Mouse (Mus musculus) retina, postnatal 1 day (tissue): ENCODE measurements around the gene Slc10a6.

Experiments
- DNase-seq: peaks from one replicate; pipeline ENCODE4 v3.0.0-alpha.2; 2012

Slc10a6 gene

GRCm38 (mm10) chr5:103614356-103614755, 14.8 kb downstream of the Slc10a6 start:
- DNase-seq: no peak

GRCm38 (mm10) chr5:103612316-103612715, 16.9 kb downstream of the Slc10a6 start:
- no peak for DNase-seq

GRCm38 (mm10) chr5:103610856-103611472, 18.2 kb downstream of the Slc10a6 start:
- DNase-seq: no peak

GRCm38 (mm10) chr5:103610148-103610547, 19.1 kb downstream of the Slc10a6 start:
- no peak for DNase-seq

- DNase-seq: no peak
These were observed 23.5 kb downstream of the Slc10a6 start for GRCm38 (mm10) chr5:103605707-103606106.

GRCm38 (mm10) chr5:103603115-103603893, 25.9 kb downstream of the Slc10a6 start:
- DNase-seq: no peak

GRCm38 (mm10) chr5:103598881-103599280, 30.3 kb downstream of the Slc10a6 start:
- no peak for DNase-seq

GRCm38 (mm10) chr5:103598264-103598663, 30.9 kb downstream of the Slc10a6 start:
- no peak for DNase-seq

- no peak for DNase-seq
These were observed 31.6 kb downstream of the Slc10a6 start for GRCm38 (mm10) chr5:103597604-103598003.

- peak; percentile 51 for DNase-seq
These were observed 32.6 kb downstream of the Slc10a6 start for GRCm38 (mm10) chr5:103596467-103597146.

GRCm38 (mm10) chr5:103595394-103596226, 33.6 kb downstream of the Slc10a6 start:
- no peak for DNase-seq

GRCm38 (mm10) chr5:103593575-103593974, 35.6 kb downstream of the Slc10a6 start:
- no peak for DNase-seq

GRCm38 (mm10) chr5:103592706-103593105, 36.5 kb downstream of the Slc10a6 start:
- no peak for DNase-seq

- DNase-seq: no peak
These were observed 37.4 kb downstream of the Slc10a6 start for GRCm38 (mm10) chr5:103591846-103592245.

GRCm38 (mm10) chr5:103587219-103587618, 42.0 kb downstream of the Slc10a6 start:
- DNase-seq: peak; percentile 36

GRCm38 (mm10) chr5:103579680-103580420, 49.4 kb downstream of the Slc10a6 start:
- no peak for DNase-seq

GRCm38 (mm10) chr5:103569446-103569845, 59.8 kb downstream of the Slc10a6 start:
- DNase-seq: no peak

- no peak for DNase-seq
These were observed 61.2 kb downstream of the Slc10a6 start for GRCm38 (mm10) chr5:103568034-103568433.

- DNase-seq: no peak
These were observed 68.7 kb downstream of the Slc10a6 start for GRCm38 (mm10) chr5:103560546-103560945.
